Mouse (Mus musculus): ENCODE measurements around the gene Pacs1.
A peak's percentile ranks its signal among the peaks of the same experiment; 100 is the strongest.

DNA sequence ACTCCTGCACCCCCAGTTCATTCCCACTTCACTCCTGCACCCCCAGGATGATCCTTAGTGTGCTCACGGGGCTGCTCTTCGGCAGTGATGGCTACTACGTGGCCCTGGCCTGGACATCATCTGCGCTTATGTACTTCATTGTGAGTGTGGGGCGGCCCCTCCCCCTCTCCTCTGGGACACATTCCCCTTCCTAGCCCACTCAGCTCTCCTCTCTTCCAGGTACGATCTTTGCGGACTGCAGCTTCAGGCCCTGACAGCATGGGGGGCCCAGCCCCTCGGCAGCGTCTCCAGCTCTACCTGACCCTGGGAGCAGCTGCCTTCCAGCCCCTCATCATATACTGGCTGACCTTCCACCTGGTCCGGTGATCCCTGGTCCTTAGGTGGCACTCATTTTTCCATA lies 180.8 kb downstream of the Pacs1 start:
- TF ChIP-seq POLR2A (IDR thresholded peaks at IDR 0.05; ENCODE audit: insufficient read depth, low read depth, low read length), result 0 out of 2 replicates have a peak, but pooled peaks have one; percentile 7
- no peak for TF ChIP-seq CTCF (IDR thresholded peaks at IDR 0.05; ENCODE audit: insufficient read depth, low read depth, low read length)
